Comparison of ENCODE assay signal across 9 mouse cellular contexts in the genomic region with DNA sequence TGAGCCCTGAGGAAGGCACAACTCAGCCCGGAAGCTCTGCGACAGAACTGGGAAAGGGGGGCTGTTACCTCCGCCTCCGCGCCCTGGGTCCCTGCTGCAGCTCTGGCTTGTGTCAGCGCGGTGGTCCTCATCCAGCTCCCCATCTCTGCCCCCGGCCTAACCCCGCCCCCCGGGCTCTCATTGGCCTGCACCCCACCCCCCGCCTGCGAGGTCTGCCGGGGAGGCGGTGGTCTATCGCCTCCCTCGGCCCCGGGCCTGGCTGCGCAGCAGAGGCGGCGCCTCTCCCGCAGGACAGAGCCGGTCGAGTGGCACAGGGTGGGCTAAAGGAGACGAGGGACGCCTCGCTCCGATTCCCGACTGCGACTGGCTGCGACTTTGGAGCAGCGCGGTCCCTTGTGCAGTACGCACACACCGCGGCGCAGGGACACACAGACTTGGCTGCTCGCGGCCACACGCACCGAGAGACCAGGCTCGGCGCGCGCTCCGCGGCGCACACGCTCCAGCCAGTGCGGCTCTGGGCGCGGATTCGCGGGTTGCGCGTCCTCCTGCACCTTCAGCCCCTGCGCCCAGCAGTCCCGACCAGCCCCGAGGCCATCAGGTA. TPM values are rescaled to one million over a fixed set of nuclear protein-coding genes. Genes with fewer than 3 reads are reported as not detected.
A peak's percentile ranks its signal among the peaks of the same experiment; 100 is the strongest.
DNase-seq lines count a peak whose midpoint lies in the region; ATAC-seq and TF ChIP-seq lines count a peak whose summit lies in the region.
"Had no signal": no experiment of that assay in that cellular context is flagged by ENCODE, and none has a peak within 500 bp of the region (broad histone marks: within the 10 kb centered on the region; RNA-seq: fewer than 3 reads in every experiment).

Adcyap1r1 (plus strand) TSS at position 208 of the 601 bp plus-strand sequence.

- TF ChIP-seq CTCF in small intestine, adult 2 months (IDR thresholded peaks at IDR 0.05; ENCODE audit: extremely low read depth, insufficient read length, insufficient replicate concordance, low read depth, low read length) = no peak
- no peak for TF ChIP-seq CTCF in thymus, adult 2 months (IDR thresholded peaks at IDR 0.05; ENCODE audit: borderline replicate concordance, control insufficient read depth, extremely low read depth, insufficient read depth, low read length, poor library complexity)

- TF ChIP-seq POLR2A in small intestine, adult 2 months (IDR thresholded peaks at IDR 0.05; ENCODE audit: low read depth, low read length) = no peak
- TF ChIP-seq POLR2A in thymus, adult 2 months (IDR thresholded peaks at IDR 0.05; ENCODE audit: control insufficient read depth, extremely low read depth, insufficient read depth, low read length, poor library complexity) = no peak

- peaks cover 66% of the 10 kb centered on the region for H3K27me3 ChIP-seq in liver, embryonic 15.5 days
- peaks cover 19% of the 10 kb centered on the region for H3K27me3 ChIP-seq in small intestine, adult 2 months (ENCODE audit: control insufficient read depth, insufficient read depth, low read length)
- H3K27me3 ChIP-seq in thymus, adult 2 months (ENCODE audit: control insufficient read depth, insufficient read depth, low read length) = no peaks in the 10 kb centered on the region; the same call in 1 of the 2 replicates

- H3K36me3 ChIP-seq in liver, embryonic 15.5 days (replicated peaks) = no peaks in the 10 kb centered on the region
- H3K36me3 ChIP-seq in small intestine, adult 2 months (ENCODE audit: control insufficient read depth, insufficient read depth, low read length) = no peaks in the 10 kb centered on the region
- H3K36me3 ChIP-seq in thymus, adult 2 months (ENCODE audit: control insufficient read depth, insufficient read depth, low read length) = no peaks in the 10 kb centered on the region
- H3K36me3 ChIP-seq: G1E had no signal

- no peaks in the 10 kb centered on the region for H3K4me1 ChIP-seq in liver, embryonic 15.5 days (replicated peaks)
- no peaks in the 10 kb centered on the region; the same call in 1 of the 2 replicates for H3K4me1 ChIP-seq in small intestine, adult 2 months (ENCODE audit: control insufficient read depth, insufficient read depth, insufficient read length, low read length)
- no peaks in the 10 kb centered on the region for H3K4me1 ChIP-seq in thymus, adult 2 months (replicated peaks; ENCODE audit: control insufficient read depth, insufficient read depth, low read length)

- no peak within 1 kb of the TSS for H3K9ac ChIP-seq in liver, embryonic 15.5 days

- ATAC-seq in liver, embryonic 15.5 days (ENCODE audit: insufficient read depth) = no peak

- no peak within 1 kb of the TSS for H3K27ac ChIP-seq in liver, embryonic 15.5 days (replicated peaks)
- H3K27ac ChIP-seq in small intestine, adult 2 months (ENCODE audit: insufficient read depth, low read depth, low read length) = no peak within 1 kb of the TSS
- no peak within 1 kb of the TSS for H3K27ac ChIP-seq in thymus, adult 2 months (ENCODE audit: control insufficient read depth, insufficient read depth, low read length)

- H3K4me3 ChIP-seq in liver, embryonic 15.5 days (replicated peaks) = 0 out of 2 replicates have a peak within 1 kb of the TSS, but pooled peaks have one; percentile 10
- peak within 1 kb of the TSS; percentile 42 for H3K4me3 ChIP-seq in small intestine, adult 2 months (ENCODE audit: low read depth, low read length)
- H3K4me3 ChIP-seq in thymus, adult 2 months (ENCODE audit: control insufficient read depth, insufficient read depth, low read length) = no peak within 1 kb of the TSS

- no peaks in the 10 kb centered on the region for H3K9me3 ChIP-seq in liver, embryonic 15.5 days (replicated peaks)
- H3K9me3 ChIP-seq: G1E had no signal

- H3K4me2 ChIP-seq in liver, embryonic 15.5 days = peak within 1 kb of the TSS; percentile 18; the same call in 1 of the 2 replicates

- WGBS in liver, embryonic 15.5 days (ENCODE audit: insufficient replicate concordance) = 2% methylated on average over 58 of the region's 58 CpGs
- WGBS in small intestine, adult 2 months = 3% methylated on average over 57 of the region's 58 CpGs
- 4% methylated on average over 58 of the region's 58 CpGs for WGBS in thymus, adult 2 months

- peak; percentile 55 to 78 for DNase-seq in left cerebral cortex, adult 18-20 months (ENCODE audit: low spot score in 2 of 2)
- DNase-seq in left cerebral cortex, adult 11 months (ENCODE audit: low spot score) = no peak
- DNase-seq in cerebellum, postnatal 36 days = peak; percentile 75 to 77
- peak; percentile 69 for DNase-seq in frontal cortex, postnatal 36 days (ENCODE audit: low spot score in 2 of 2)
- DNase-seq in kidney, postnatal 14 days = peak; percentile 27
- DNase-seq in thymus, adult 2 months = no peak

RNA-seq across cellular contexts. Expression of gene Adcyap1r1, which starts in this region (rescaled TPM):
- 100 to 1,000 TPM; 121 to 135 TPM for total RNA-seq in left cerebral cortex, adult 18-20 months (2021)
- 0.10 and 0.24 TPM in 2 replicates for polyA plus RNA-seq in liver, embryonic 15.5 days (2015; fragmentation: Nextera tagmentation; extraction: Ambion mirVana)
- 1.9 and 3.6 TPM in 2 replicates for polyA plus RNA-seq in small intestine, adult 2 months (2012; rRNA removed)
- polyA plus RNA-seq in thymus, adult 2 months (2012; rRNA removed) = 1.1 and 1.8 TPM in 2 replicates
- polyA plus RNA-seq: G1E had no signal

Comparison
In these comparisons a context has a peak if more than half of its experiments do, and no peak if none do; other contexts are left out.
1. DNase-seq: peak in left cerebral cortex, adult 18-20 months (2 of 2), cerebellum, postnatal 36 days (2 of 2), frontal cortex, postnatal 36 days (2 of 2) and kidney, postnatal 14 days (single experiment); none in left cerebral cortex, adult 11 months (single experiment) and thymus, adult 2 months (single experiment).